Mouse (Mus musculus): ENCODE results near the gene Atg4d. TPM values are rescaled to one million over a fixed set of nuclear protein-coding genes. Genes with fewer than 3 reads are reported as not detected.

Atg4d gene
- polyA plus RNA-seq, 1 experiment, result 10.8 TPM

DNA sequence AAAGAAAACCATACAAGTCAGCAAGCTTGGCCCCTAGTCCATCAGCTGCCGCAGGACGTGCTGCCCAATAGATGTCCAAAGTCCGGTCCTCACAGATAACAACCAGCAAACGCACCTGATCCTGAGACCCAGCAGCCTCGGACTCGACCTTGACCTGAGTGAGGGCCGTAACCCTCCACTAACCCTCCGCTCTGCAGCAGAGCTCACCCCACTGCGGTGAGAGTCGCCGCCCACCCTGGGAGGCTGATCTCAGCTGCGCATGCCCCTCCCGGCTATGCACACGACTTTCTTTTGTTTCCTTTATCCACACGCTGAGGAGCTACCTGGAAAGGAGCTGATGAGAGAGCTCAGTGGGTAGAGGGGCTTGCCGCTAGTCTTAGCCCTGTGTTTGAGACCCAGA lies 37.8 kb upstream of the Atg4d start:
- peaks cover 9% of the 10 kb centered on the region for H3K4me1 ChIP-seq (ENCODE audit: control insufficient read depth, insufficient read depth, low read length)
- TF ChIP-seq POLR2A (IDR thresholded peaks at IDR 0.05; ENCODE audit: borderline replicate concordance, low read depth, low read length), result no peak
- no peak for TF ChIP-seq CTCF (IDR thresholded peaks at IDR 0.05; ENCODE audit: low read depth, low read length)
- no peak overlapping the region for H3K27ac ChIP-seq (ENCODE audit: insufficient read depth, low read depth, low read length)
- H3K4me3 ChIP-seq (ENCODE audit: insufficient read depth, low read length), result no peak overlapping the region

- Histone ChIP-seq H3K4me3 (ENCODE audit: insufficient read depth, low read length) (no peak overlapping the region), H3K4me1 (ENCODE audit: control insufficient read depth, insufficient read depth, low read length) (peaks cover 16% of the 10 kb centered on the region), H3K27ac (ENCODE audit: insufficient read depth, low read depth, low read length) (no peak overlapping the region)
- TF ChIP-seq POLR2A (IDR thresholded peaks at IDR 0.05; ENCODE audit: borderline replicate concordance, low read depth, low read length) (no peak), CTCF (IDR thresholded peaks at IDR 0.05; ENCODE audit: low read depth, low read length) (no peak)
These were observed 33.5 kb upstream of the Atg4d start for GRCm38 (mm10) chr9:21231551-21231950.

DNA sequence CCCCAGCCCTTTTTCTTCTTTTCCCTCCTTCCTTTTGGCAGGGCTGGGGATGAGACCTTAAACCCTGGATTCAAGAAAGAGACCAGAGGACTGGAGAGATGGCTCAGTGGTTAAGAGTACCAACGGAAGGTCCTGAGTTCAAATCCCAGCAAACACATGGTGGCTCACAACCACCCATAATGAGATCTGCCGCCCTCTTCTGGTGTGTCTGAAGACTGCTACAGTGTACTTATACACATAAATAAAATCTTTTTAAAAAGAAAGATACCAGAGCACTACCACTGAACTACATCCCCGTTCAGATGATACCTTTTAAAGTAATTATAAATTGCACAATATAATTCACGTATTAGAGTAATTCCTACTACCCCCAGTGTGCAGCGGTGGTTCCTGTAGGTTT lies 32.2 kb upstream of the Atg4d start:
- H3K4me3 ChIP-seq (ENCODE audit: insufficient read depth, low read length), result no peak overlapping the region
- peaks cover 18% of the 10 kb centered on the region for H3K4me1 ChIP-seq (ENCODE audit: control insufficient read depth, insufficient read depth, low read length)
- TF ChIP-seq CTCF (IDR thresholded peaks at IDR 0.05; ENCODE audit: low read depth, low read length), result no peak
- no peak for TF ChIP-seq POLR2A (IDR thresholded peaks at IDR 0.05; ENCODE audit: borderline replicate concordance, low read depth, low read length)
- no peak overlapping the region for H3K27ac ChIP-seq (ENCODE audit: insufficient read depth, low read depth, low read length)

- Histone ChIP-seq H3K27ac (ENCODE audit: insufficient read depth, low read depth, low read length) (no peak overlapping the region), H3K4me3 (ENCODE audit: insufficient read depth, low read length) (no peak overlapping the region), H3K4me1 (ENCODE audit: control insufficient read depth, insufficient read depth, low read length) (peaks cover 16% of the 10 kb centered on the region)
- TF ChIP-seq POLR2A (IDR thresholded peaks at IDR 0.05; ENCODE audit: borderline replicate concordance, low read depth, low read length) (no peak), CTCF (IDR thresholded peaks at IDR 0.05; ENCODE audit: low read depth, low read length) (no peak)
These were observed 31.7 kb upstream of the Atg4d start for GRCm38 (mm10) chr9:21233366-21233765.

DNA sequence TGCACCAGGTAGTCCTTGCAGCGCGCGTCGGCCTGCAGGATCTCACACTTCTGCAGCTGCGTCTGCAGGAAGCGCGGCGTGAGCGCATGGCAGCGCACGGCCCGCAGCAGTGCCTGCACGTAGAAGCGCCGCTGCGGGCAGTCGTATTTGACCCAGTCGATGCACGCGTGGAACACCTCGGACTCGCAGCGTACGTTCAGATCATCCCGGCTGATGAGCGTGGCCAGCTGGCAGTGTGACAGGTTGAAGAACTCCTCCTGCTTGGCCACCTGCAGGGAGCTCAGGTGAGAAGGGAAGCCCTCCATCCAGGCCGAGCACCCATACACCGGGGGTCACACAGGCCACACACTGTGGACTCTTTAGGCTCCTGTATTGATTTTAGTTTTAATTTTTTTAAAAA lies 31.3 kb upstream of the Atg4d start:
- TF ChIP-seq POLR2A (IDR thresholded peaks at IDR 0.05; ENCODE audit: borderline replicate concordance, low read depth, low read length) (no peak), CTCF (IDR thresholded peaks at IDR 0.05; ENCODE audit: low read depth, low read length) (no peak)
- Histone ChIP-seq H3K4me3 (ENCODE audit: insufficient read depth, low read length) (no peak overlapping the region), H3K4me1 (ENCODE audit: control insufficient read depth, insufficient read depth, low read length) (peaks cover 16% of the 10 kb centered on the region), H3K27ac (ENCODE audit: insufficient read depth, low read depth, low read length) (no peak overlapping the region)

DNA sequence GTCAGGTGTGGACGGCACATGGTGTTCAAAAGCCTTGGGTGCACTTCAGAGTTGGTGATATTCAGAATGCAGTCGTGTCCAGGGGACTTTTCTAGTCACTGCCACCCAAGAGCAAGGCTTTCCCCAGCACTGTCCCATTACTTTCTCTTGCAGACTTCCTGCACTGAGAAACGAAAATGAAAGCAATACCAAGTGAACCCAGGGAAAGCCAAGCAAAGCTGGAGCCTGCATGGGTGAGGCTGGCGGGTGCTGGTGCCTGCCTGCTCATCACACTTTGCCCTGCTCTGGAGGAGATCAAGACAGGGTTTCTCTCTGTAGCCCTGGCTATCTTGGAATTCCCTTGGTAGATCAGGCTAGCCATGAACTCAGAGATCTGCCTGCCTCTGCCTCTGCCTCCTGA lies 29.8 kb upstream of the Atg4d start:
- Histone ChIP-seq H3K4me3 (ENCODE audit: insufficient read depth, low read length) (peak overlapping the region; percentile 27), H3K4me1 (ENCODE audit: control insufficient read depth, insufficient read depth, low read length) (peaks cover 16% of the 10 kb centered on the region), H3K27ac (ENCODE audit: insufficient read depth, low read depth, low read length) (peak overlapping the region; percentile 51)
- TF ChIP-seq CTCF (IDR thresholded peaks at IDR 0.05; ENCODE audit: low read depth, low read length), result no peak
- TF ChIP-seq POLR2A (IDR thresholded peaks at IDR 0.05; ENCODE audit: borderline replicate concordance, low read depth, low read length), result no peak

DNA sequence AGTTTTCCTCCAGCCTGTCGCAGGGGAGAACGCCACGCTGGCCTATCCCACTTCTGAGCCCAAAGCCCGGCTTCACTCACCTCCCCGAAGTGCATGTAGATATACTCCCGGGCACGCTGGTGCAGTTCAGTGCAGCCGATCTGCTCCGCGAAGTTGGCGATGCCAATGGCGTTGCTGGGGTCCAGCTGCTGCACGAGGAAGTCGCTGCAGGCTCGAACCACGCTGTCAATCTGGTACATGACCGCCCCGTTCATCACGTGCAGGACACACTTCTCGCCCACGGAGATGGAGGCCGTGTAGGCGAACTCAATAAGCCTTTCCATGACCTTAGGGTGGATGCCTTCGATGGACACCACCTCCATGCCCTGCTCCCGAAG lies 28.1 kb upstream of the Atg4d start:
- Histone ChIP-seq H3K27ac (ENCODE audit: insufficient read depth, low read depth, low read length) (no peak overlapping the region; the same call in 1 of the 2 replicates), H3K4me1 (ENCODE audit: control insufficient read depth, insufficient read depth, low read length) (peaks cover 16% of the 10 kb centered on the region), H3K4me3 (ENCODE audit: insufficient read depth, low read length) (peak overlapping the region; percentile 82)
- TF ChIP-seq POLR2A (IDR thresholded peaks at IDR 0.05; ENCODE audit: borderline replicate concordance, low read depth, low read length) (no peak), CTCF (IDR thresholded peaks at IDR 0.05; ENCODE audit: low read depth, low read length) (no peak)

DNA sequence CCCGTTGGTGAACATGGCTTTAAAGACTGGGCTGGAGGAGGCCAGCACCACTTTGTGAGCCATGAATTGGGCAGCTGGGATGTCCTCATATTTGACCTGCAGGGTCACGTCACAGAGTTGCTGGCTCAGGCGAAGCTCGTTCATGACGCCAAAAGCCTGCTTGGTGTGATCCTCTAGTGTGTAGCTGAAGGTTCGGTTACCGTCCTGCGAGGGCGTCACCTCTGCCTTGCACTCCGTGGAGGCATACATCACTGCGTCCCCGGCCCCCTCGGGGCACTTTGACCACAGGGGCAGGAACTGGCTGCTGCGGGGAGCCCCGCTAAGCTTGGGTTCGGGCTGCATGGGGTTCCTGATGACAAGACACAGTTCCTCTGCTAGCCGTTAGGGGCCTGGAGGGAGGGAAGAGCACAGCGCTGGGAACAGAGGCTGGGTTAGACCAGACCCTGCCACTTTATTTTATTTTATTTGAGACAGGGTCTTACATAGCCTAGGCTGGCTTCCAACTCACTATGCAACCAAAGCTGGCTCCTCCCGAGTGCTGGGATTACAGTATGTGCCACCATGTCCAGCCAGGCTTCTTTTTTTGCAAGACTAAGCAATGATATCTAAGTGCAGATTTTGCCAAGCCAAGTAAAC lies 27.6 kb upstream of the Atg4d start:
- no peak; the same call in 1 of the 2 replicates for TF ChIP-seq CTCF (IDR thresholded peaks at IDR 0.05; ENCODE audit: low read depth, low read length)
- 0 out of 2 replicates have a peak, but pooled peaks have one; percentile 43 for TF ChIP-seq POLR2A (IDR thresholded peaks at IDR 0.05; ENCODE audit: borderline replicate concordance, low read depth, low read length)
- H3K4me1 ChIP-seq (ENCODE audit: control insufficient read depth, insufficient read depth, low read length), result peaks cover 16% of the 10 kb centered on the region
- peak overlapping the region; percentile 82 for H3K4me3 ChIP-seq (ENCODE audit: insufficient read depth, low read length)
- peak overlapping the region; percentile 58 for H3K27ac ChIP-seq (ENCODE audit: insufficient read depth, low read depth, low read length)

DNA sequence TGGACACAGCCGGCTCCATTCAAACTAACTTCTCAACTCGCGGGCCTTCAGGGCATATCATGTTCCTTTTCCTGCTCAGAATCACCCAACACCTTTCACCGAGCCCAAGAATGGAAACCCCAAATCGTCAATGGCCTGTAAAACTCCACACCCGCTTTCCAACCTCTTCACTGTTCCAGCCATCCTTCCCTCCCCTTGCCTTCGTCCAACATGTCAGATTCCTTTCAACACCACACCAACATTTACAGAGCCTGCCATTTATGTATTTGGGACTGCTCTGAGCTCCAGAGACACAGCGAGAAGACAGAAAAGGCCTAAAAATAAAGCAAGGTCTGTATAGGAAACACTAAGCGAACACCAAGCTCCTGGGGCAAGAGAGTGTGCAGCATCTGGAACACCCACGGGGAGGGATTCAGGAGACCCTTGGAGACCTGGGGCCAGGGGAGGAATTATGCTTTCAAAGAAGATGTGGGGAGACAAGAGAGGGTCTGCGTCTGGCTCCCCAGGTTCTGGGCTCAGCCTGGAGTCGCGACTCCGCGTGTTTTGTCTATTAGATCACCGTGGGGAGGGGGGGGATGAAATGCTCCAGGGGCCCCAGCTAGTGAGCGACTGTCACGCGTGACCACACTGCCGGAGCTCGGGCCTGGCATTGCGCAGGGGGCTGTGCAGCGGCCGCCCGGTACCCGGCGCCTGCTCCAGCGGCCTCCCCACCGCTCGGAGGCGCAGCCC lies 26.9 kb upstream of the Atg4d start:
- TF ChIP-seq POLR2A (IDR thresholded peaks at IDR 0.05; ENCODE audit: borderline replicate concordance, low read depth, low read length) (no peak), CTCF (IDR thresholded peaks at IDR 0.05; ENCODE audit: low read depth, low read length) (no peak)
- peaks cover 16% of the 10 kb centered on the region for H3K4me1 ChIP-seq (ENCODE audit: control insufficient read depth, insufficient read depth, low read length)
- H3K27ac ChIP-seq (ENCODE audit: insufficient read depth, low read depth, low read length), result peak overlapping the region; percentile 58
- peak overlapping the region; percentile 82 for H3K4me3 ChIP-seq (ENCODE audit: insufficient read depth, low read length)
